ENCODE assay signal across 8 mouse cellular contexts in genomic region chr11:18151788-18152563, GRCm38 (mm10).
DNase-seq lines count a peak whose midpoint lies in the region; ATAC-seq and TF ChIP-seq lines count a peak whose summit lies in the region.

No protein-coding gene starts in this region.

- H3K9me3 ChIP-seq in hindbrain, embryonic 16.5 days (ENCODE audit: control insufficient read depth, low read length): no peaks in the 10 kb centered on the region
- H3K9me3 ChIP-seq in midbrain, embryonic 14.5 days (ENCODE audit: control insufficient read depth, low read length): no peaks in the 10 kb centered on the region
- no peaks in the 10 kb centered on the region for H3K9me3 ChIP-seq in stomach, embryonic 15.5 days

- no peaks in the 10 kb centered on the region for H3K4me1 ChIP-seq in cortical plate, adult 2 months (ENCODE audit: control insufficient read depth, insufficient read depth, low read length)
- no peaks in the 10 kb centered on the region for H3K4me1 ChIP-seq in hindbrain, embryonic 16.5 days (ENCODE audit: control insufficient read depth, insufficient read depth, low read depth, low read length)
- H3K4me1 ChIP-seq in midbrain, embryonic 14.5 days (ENCODE audit: control insufficient read depth, insufficient read depth, low read length): no peaks in the 10 kb centered on the region
- peaks cover 4% of the 10 kb centered on the region for H3K4me1 ChIP-seq in stomach, embryonic 15.5 days

- no peak overlapping the region for H3K9ac ChIP-seq in hindbrain, embryonic 16.5 days (ENCODE audit: low read depth, low read length)
- H3K9ac ChIP-seq in midbrain, embryonic 14.5 days (replicated peaks; ENCODE audit: low read length): no peak overlapping the region
- no peak overlapping the region for H3K9ac ChIP-seq in stomach, embryonic 15.5 days

- intact Hi-C loops in left cerebral cortex, postnatal 25 days (cut with DNase I): loop anchor here (10.0 kb wide), 1 partner anchor 873 kb away; no protein-coding TSS in a partner anchor

- peak; percentile 66 for DNase-seq in adrenal gland, adult 8-10 months
- peak; percentile 45 for DNase-seq in gastrocnemius, postnatal 25 days
- peak; percentile 10 to 24 for DNase-seq in left cerebral cortex, postnatal 25 days (ENCODE audit: low spot score in 2 of 2)
- DNase-seq in midbrain, embryonic 14.5 days: peak; percentile 85

- 20% methylated on average over 6 of the region's 6 CpGs for WGBS in hindbrain, embryonic 16.5 days
- 21% methylated on average over 6 of the region's 6 CpGs for WGBS in midbrain, embryonic 14.5 days
- WGBS in stomach, embryonic 15.5 days: 14% methylated on average over 6 of the region's 6 CpGs

- H3K4me3 ChIP-seq in cortical plate, adult 2 months (ENCODE audit: insufficient read depth, low read length): no peak overlapping the region
- H3K4me3 ChIP-seq in hindbrain, embryonic 16.5 days (ENCODE audit: low read length): no peak overlapping the region
- no peak overlapping the region for H3K4me3 ChIP-seq in midbrain, embryonic 14.5 days (replicated peaks; ENCODE audit: low read depth, low read length)
- H3K4me3 ChIP-seq in stomach, embryonic 15.5 days (replicated peaks): no peak overlapping the region

- peak; percentile 37; the same call in 1 of the 2 replicates for TF ChIP-seq CTCF in cortical plate, adult 2 months (IDR thresholded peaks at IDR 0.05; ENCODE audit: extremely low read depth, insufficient read depth, low read length)

- peak; percentile 72 for ATAC-seq in hindbrain, embryonic 16.5 days
- ATAC-seq in midbrain, embryonic 14.5 days (ENCODE audit: low FRiP score, low TSS enrichment): peak; percentile 77; the same call in 1 of the 2 replicates
- peak; percentile 73; the same call in 1 of the 2 replicates for ATAC-seq in stomach, embryonic 15.5 days (ENCODE audit: insufficient read depth, low FRiP score, low read depth)
- no peak for ATAC-seq in megakaryocyte, adult 5-6 weeks (ENCODE audit: poor library complexity, severe bottlenecking)

- no peak overlapping the region for H3K27ac ChIP-seq in cortical plate, adult 2 months (ENCODE audit: insufficient read depth, low read length)
- 0 out of 2 replicates have a peak overlapping the region, but pooled peaks have one; percentile 1 for H3K27ac ChIP-seq in hindbrain, embryonic 16.5 days (ENCODE audit: low read depth, low read length)
- H3K27ac ChIP-seq in midbrain, embryonic 14.5 days (replicated peaks; ENCODE audit: low read depth, low read length): no peak overlapping the region
- no peak overlapping the region; the same call in 1 of the 2 replicates for H3K27ac ChIP-seq in stomach, embryonic 15.5 days

- no peaks in the 10 kb centered on the region for H3K27me3 ChIP-seq in hindbrain, embryonic 16.5 days (replicated peaks; ENCODE audit: control insufficient read depth, insufficient read depth, low read length)
- no peaks in the 10 kb centered on the region for H3K27me3 ChIP-seq in midbrain, embryonic 14.5 days (ENCODE audit: control insufficient read depth, insufficient read depth, low read length)
- no peaks in the 10 kb centered on the region for H3K27me3 ChIP-seq in stomach, embryonic 15.5 days (replicated peaks)

- H3K36me3 ChIP-seq in hindbrain, embryonic 16.5 days (ENCODE audit: control insufficient read depth, insufficient read depth, low read length): no peaks in the 10 kb centered on the region
- H3K36me3 ChIP-seq in midbrain, embryonic 14.5 days (ENCODE audit: control insufficient read depth, insufficient read depth, low read length): no peaks in the 10 kb centered on the region
- H3K36me3 ChIP-seq in stomach, embryonic 15.5 days: no peaks in the 10 kb centered on the region

- H3K4me2 ChIP-seq in hindbrain, embryonic 16.5 days (ENCODE audit: low read length): no peak overlapping the region
- H3K4me2 ChIP-seq in midbrain, embryonic 14.5 days (ENCODE audit: low read length): no peak overlapping the region
- no peak overlapping the region for H3K4me2 ChIP-seq in stomach, embryonic 15.5 days

- TF ChIP-seq POLR2A in cortical plate, adult 2 months (IDR thresholded peaks at IDR 0.05; ENCODE audit: extremely low read depth, insufficient read depth, low read length): no peak

Comparison
In these comparisons a context has a peak if more than half of its experiments do, and no peak if none do; other contexts are left out.
1. DNase-seq: peak in every context shown above with its lines; median percentile 85 in midbrain, embryonic 14.5 days; 66 in adrenal gland, adult 8-10 months; 45 in gastrocnemius, postnatal 25 days; 17 in left cerebral cortex, postnatal 25 days.